Mouse (Mus musculus) erythroblast, embryonic 14.5 days (primary cell): Measurements from ENCODE around the gene Idnk.

Experiments
- GATA1 ChIP-seq: IDR thresholded peaks from 2 replicates; pipeline ENCODE4 v1.6.1; 2012; ENCODE audit warnings: low read length, inconsistent platforms, mixed read lengths
- TAL1 ChIP-seq: IDR thresholded peaks from 3 replicates; pipeline ENCODE4 v1.6.1; 2012; ENCODE audit warnings: low read length, inconsistent platforms, mixed read lengths

DNA sequence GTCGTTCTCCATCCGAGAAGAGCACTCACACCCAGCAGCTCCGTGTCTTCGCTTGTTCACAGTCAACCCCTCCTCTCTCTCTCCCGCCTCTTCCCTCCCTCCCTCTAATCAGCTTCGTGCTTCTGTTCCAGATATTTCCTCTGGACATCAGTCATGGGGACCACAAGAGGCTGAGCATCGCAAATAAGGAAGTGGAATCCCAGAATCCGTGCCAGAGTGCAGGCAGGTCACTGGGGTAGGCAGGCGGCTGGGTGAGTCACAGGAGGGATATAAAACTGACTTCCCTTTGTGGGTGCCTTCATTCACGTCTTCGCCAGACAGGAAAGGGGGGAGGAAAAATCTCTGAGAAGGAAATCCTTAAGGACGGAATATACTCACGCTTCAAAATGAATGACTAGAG is 42.2 kb upstream of the Idnk start:
- TF ChIP-seq TAL1 (no peak), GATA1 (no peak)
